Mouse (Mus musculus): ENCODE measurements around the gene Lrrc8e. TPM values are rescaled to one million over a fixed set of nuclear protein-coding genes. Genes with fewer than 3 reads are reported as not detected.
A peak's percentile ranks its signal among the peaks of the same experiment; 100 is the strongest.

Lrrc8e gene
- polyA plus RNA-seq, 1 experiment: not detected

GRCm38 (mm10) chr8:4216296-4216695 lies 10.3 kb upstream of the Lrrc8e start:
- Histone ChIP-seq H3K9me3 (ENCODE audit: control insufficient read depth, low read length) (peaks cover 6% of the 10 kb centered on the region; the same call in 1 of the 2 replicates), H3K36me3 (ENCODE audit: control insufficient read depth) (no peaks in the 10 kb centered on the region), H3K4me3 (replicated peaks) (no peak overlapping the region), H3K27me3 (ENCODE audit: control insufficient read depth) (peaks cover 81% of the 10 kb centered on the region), H3K4me1 (ENCODE audit: control insufficient read depth) (peaks cover 22% of the 10 kb centered on the region)
- TF ChIP-seq GATA1 (IDR thresholded peaks at IDR 0.05; ENCODE audit: low read length) (no peak), TAL1 (IDR thresholded peaks at IDR 0.05; ENCODE audit: low read length) (no peak)

- H3K36me3 ChIP-seq (ENCODE audit: control insufficient read depth): no peaks in the 10 kb centered on the region
- H3K4me1 ChIP-seq (ENCODE audit: control insufficient read depth): peaks cover 22% of the 10 kb centered on the region
- peaks cover 6% of the 10 kb centered on the region; the same call in 1 of the 2 replicates for H3K9me3 ChIP-seq (ENCODE audit: control insufficient read depth, low read length)
- H3K4me3 ChIP-seq (replicated peaks): no peak within 1 kb of the TSS
- peaks cover 78% of the 10 kb centered on the region for H3K27me3 ChIP-seq (ENCODE audit: control insufficient read depth)
- TF ChIP-seq TAL1 (IDR thresholded peaks at IDR 0.05; ENCODE audit: low read length) (no peak), GATA1 (IDR thresholded peaks at IDR 0.05; ENCODE audit: low read length) (no peak)
These were observed 9.6 kb upstream of the Lrrc8e start, which contains the start of gene Prr36 for GRCm38 (mm10) chr8:4216791-4217621. TSS of gene Prr36 (minus strand) at chr8:4217459.

- Histone ChIP-seq H3K36me3 (ENCODE audit: control insufficient read depth) (no peaks in the 10 kb centered on the region), H3K27me3 (ENCODE audit: control insufficient read depth) (peaks cover 70% of the 10 kb centered on the region), H3K4me3 (replicated peaks) (no peak overlapping the region), H3K9me3 (ENCODE audit: control insufficient read depth, low read length) (peaks cover 4% of the 10 kb centered on the region; the same call in 1 of the 2 replicates), H3K4me1 (ENCODE audit: control insufficient read depth) (peaks cover 3% of the 10 kb centered on the region)
- no peak for TF ChIP-seq TAL1 (IDR thresholded peaks at IDR 0.05; ENCODE audit: low read length)
- TF ChIP-seq GATA1 (IDR thresholded peaks at IDR 0.05; ENCODE audit: low read length): no peak
These were observed 7.0 kb upstream of the Lrrc8e start for GRCm38 (mm10) chr8:4219617-4220016.

GRCm38 (mm10) chr8:4222059-4222458 lies 4.6 kb upstream of the Lrrc8e start:
- Histone ChIP-seq H3K36me3 (ENCODE audit: control insufficient read depth) (no peaks in the 10 kb centered on the region), H3K27me3 (ENCODE audit: control insufficient read depth) (peaks cover 70% of the 10 kb centered on the region), H3K4me1 (ENCODE audit: control insufficient read depth) (peaks cover 9% of the 10 kb centered on the region), H3K9me3 (ENCODE audit: control insufficient read depth, low read length) (0 out of 2 replicates have a peak, but pooled peaks cover under 1% of the 10 kb centered on the region), H3K4me3 (replicated peaks) (no peak overlapping the region)
- TF ChIP-seq TAL1 (IDR thresholded peaks at IDR 0.05; ENCODE audit: low read length) (no peak), GATA1 (IDR thresholded peaks at IDR 0.05; ENCODE audit: low read length) (no peak)

GRCm38 (mm10) chr8:4226323-4226722 lies 304 bp upstream of the Lrrc8e start:
- no peak for TF ChIP-seq GATA1 (IDR thresholded peaks at IDR 0.05; ENCODE audit: low read length)
- no peak for TF ChIP-seq TAL1 (IDR thresholded peaks at IDR 0.05; ENCODE audit: low read length)
- peak overlapping the region; percentile 35 for H3K4me3 ChIP-seq (replicated peaks)
- no peaks in the 10 kb centered on the region for H3K9me3 ChIP-seq (ENCODE audit: control insufficient read depth, low read length)
- peaks cover 68% of the 10 kb centered on the region for H3K27me3 ChIP-seq (ENCODE audit: control insufficient read depth)
- H3K4me1 ChIP-seq (ENCODE audit: control insufficient read depth): peaks cover 24% of the 10 kb centered on the region
- no peaks in the 10 kb centered on the region for H3K36me3 ChIP-seq (ENCODE audit: control insufficient read depth)

GRCm38 (mm10) chr8:4227919-4228318 lies 1.3 kb downstream of the Lrrc8e start:
- Histone ChIP-seq H3K4me3 (replicated peaks) (no peak overlapping the region), H3K27me3 (ENCODE audit: control insufficient read depth) (peaks cover 65% of the 10 kb centered on the region), H3K4me1 (ENCODE audit: control insufficient read depth) (peaks cover 30% of the 10 kb centered on the region), H3K9me3 (ENCODE audit: control insufficient read depth, low read length) (no peaks in the 10 kb centered on the region), H3K36me3 (ENCODE audit: control insufficient read depth) (no peaks in the 10 kb centered on the region)
- TF ChIP-seq TAL1 (IDR thresholded peaks at IDR 0.05; ENCODE audit: low read length) (no peak), GATA1 (IDR thresholded peaks at IDR 0.05; ENCODE audit: low read length) (no peak)

GRCm38 (mm10) chr8:4229784-4230183 lies 3.2 kb downstream of the Lrrc8e start:
- TF ChIP-seq TAL1 (IDR thresholded peaks at IDR 0.05; ENCODE audit: low read length) (no peak), GATA1 (IDR thresholded peaks at IDR 0.05; ENCODE audit: low read length) (no peak)
- no peaks in the 10 kb centered on the region for H3K36me3 ChIP-seq (ENCODE audit: control insufficient read depth)
- H3K4me1 ChIP-seq (ENCODE audit: control insufficient read depth): peaks cover 30% of the 10 kb centered on the region
- H3K9me3 ChIP-seq (ENCODE audit: control insufficient read depth, low read length): no peaks in the 10 kb centered on the region
- H3K27me3 ChIP-seq (ENCODE audit: control insufficient read depth): peaks cover 51% of the 10 kb centered on the region
- H3K4me3 ChIP-seq (replicated peaks): no peak overlapping the region

GRCm38 (mm10) chr8:4230612-4231351 lies 4.2 kb downstream of the Lrrc8e start:
- H3K4me3 ChIP-seq (replicated peaks): no peak overlapping the region
- H3K27me3 ChIP-seq (ENCODE audit: control insufficient read depth): peaks cover 41% of the 10 kb centered on the region
- no peaks in the 10 kb centered on the region for H3K9me3 ChIP-seq (ENCODE audit: control insufficient read depth, low read length)
- H3K4me1 ChIP-seq (ENCODE audit: control insufficient read depth): peaks cover 30% of the 10 kb centered on the region
- H3K36me3 ChIP-seq (ENCODE audit: control insufficient read depth): no peaks in the 10 kb centered on the region
- TF ChIP-seq GATA1 (IDR thresholded peaks at IDR 0.05; ENCODE audit: low read length): no peak
- TF ChIP-seq TAL1 (IDR thresholded peaks at IDR 0.05; ENCODE audit: low read length): no peak
